9 mouse cellular contexts compared by ENCODE assay signal in genomic region chrX:143668242-143668641, GRCm38 (mm10).
DNase-seq lines count a peak whose midpoint lies in the region; ATAC-seq and TF ChIP-seq lines count a peak whose summit lies in the region.
"Had no signal": no experiment of that assay in that cellular context is flagged by ENCODE, and none has a peak within 500 bp of the region (broad histone marks: within the 10 kb centered on the region; RNA-seq: fewer than 3 reads in every experiment).

No protein-coding gene starts in this region.

- no peak for TF ChIP-seq EP300 in heart, postnatal 0 days (IDR thresholded peaks at IDR 0.05; ENCODE audit: low read depth)

- intact Hi-C loops in heart, postnatal 14 days (cut with DNase I) = loop anchor here (2.0 to 10.0 kb wide), 2 partner anchors 205 to 573 kb away; partner anchors contain the start of gene Rtl9
- intact Hi-C loops in left cerebral cortex, postnatal 14 days (cut with DNase I) = loop anchor here (2.0 to 10.0 kb wide), 3 partner anchors 153 to 221 kb away; partner anchors contain the start of gene Pak3

- H3K4me3 ChIP-seq in heart, postnatal 0 days (ENCODE audit: low read depth, low read length) = no peak overlapping the region
- H3K4me3 ChIP-seq: heart, embryonic 15.5 days had no signal

- H3K27me3 ChIP-seq in heart, postnatal 0 days (ENCODE audit: control insufficient read depth, insufficient read depth, low read length) = no peaks in the 10 kb centered on the region
- H3K27me3 ChIP-seq: heart, embryonic 15.5 days had no signal

- H3K4me1 ChIP-seq in heart, postnatal 0 days (ENCODE audit: control insufficient read depth, insufficient read depth) = no peaks in the 10 kb centered on the region
- H3K4me1 ChIP-seq: heart, embryonic 15.5 days had no signal

- 41% methylated on average over 3 of the region's 3 CpGs for WGBS in heart, postnatal 0 days

- H3K4me2 ChIP-seq in heart, postnatal 0 days (ENCODE audit: low read depth, low read length) = no peak overlapping the region
- H3K4me2 ChIP-seq: heart, embryonic 15.5 days had no signal

- H3K9me3 ChIP-seq in heart, postnatal 0 days (replicated peaks; ENCODE audit: control insufficient read depth, low read length) = no peaks in the 10 kb centered on the region
- H3K9me3 ChIP-seq: heart, embryonic 15.5 days had no signal

- peak; percentile 62 for TF ChIP-seq CTCF in heart, postnatal 0 days (IDR thresholded peaks at IDR 0.05; ENCODE audit: low read depth)

- no peak overlapping the region for H3K9ac ChIP-seq in heart, postnatal 0 days (replicated peaks; ENCODE audit: low read depth, low read length)
- H3K9ac ChIP-seq: heart, embryonic 15.5 days had no signal

- DNase-seq in heart, postnatal 0 days (ENCODE audit: low spot score) = peak; percentile 36
- no peak for DNase-seq in heart, adult 11 months
- peak; percentile 6 for DNase-seq in MN1 (ENCODE audit: low spot score)
- peak; percentile 45 to 65 for DNase-seq in cerebellum, postnatal 25 days
- DNase-seq in heart, postnatal 14 days = peak; percentile 14 to 62
- DNase-seq in left cerebral cortex, postnatal 14 days (ENCODE audit: low spot score in 2 of 2) = peak; percentile 58 to 72
- peak; percentile 86 for DNase-seq in retina, embryonic 14.5 days (ENCODE audit: low spot score)
- no peak for DNase-seq in spleen, adult 12 weeks (ENCODE audit: low spot score)

- no peaks in the 10 kb centered on the region for H3K36me3 ChIP-seq in heart, postnatal 0 days (replicated peaks; ENCODE audit: control insufficient read depth, insufficient read depth, low read length)
- H3K36me3 ChIP-seq: heart, embryonic 15.5 days had no signal

- H3K27ac ChIP-seq in heart, postnatal 0 days (ENCODE audit: low read depth) = no peak overlapping the region
- H3K27ac ChIP-seq: heart, embryonic 15.5 days had no signal

- no peak for ATAC-seq in heart, postnatal 0 days (ENCODE audit: insufficient read depth, low read depth)

Comparison
In these comparisons a context has a peak if more than half of its experiments do, and no peak if none do; other contexts are left out.
1. DNase-seq: peak in heart, postnatal 0 days (single experiment), MN1 (single experiment), cerebellum, postnatal 25 days (2 of 2), heart, postnatal 14 days (2 of 2), left cerebral cortex, postnatal 14 days (2 of 2) and retina, embryonic 14.5 days (single experiment); none in heart, adult 11 months (single experiment) and spleen, adult 12 weeks (single experiment).